Mouse (Mus musculus) gastrocnemius, adult 2 months (tissue): ENCODE measurements around the gene Cd3e. TPM values are rescaled to one million over a fixed set of nuclear protein-coding genes. Genes with fewer than 3 reads are reported as not detected.
"Not testable (repeated sequence)": the region's sequence is repeated elsewhere in the genome, so short reads cannot be mapped to it uniquely, and the experiment has no call there.

ENCODE experiments used
- DNase-seq: peaks from one replicate; pipeline ENCODE4 v3.0.0; 2022
- H3K27ac ChIP-seq: fragments of 200-600 bp; 2 replicates; pipeline ENCODE4 v1.8.1; 2022; ENCODE audit warnings: mild to moderate bottlenecking
- H3K4me3 ChIP-seq: fragments of 200-600 bp; 2 replicates; pipeline ENCODE4 v1.8.1; 2022; ENCODE audit warnings: mild to moderate bottlenecking, moderate library complexity
- CTCF ChIP-seq: fragments of 200-600 bp; IDR thresholded peaks from 2 replicates; pipeline ENCODE4 v1.8.1; 2022; ENCODE audit warnings: antibody characterized with exemption, mild to moderate bottlenecking, moderate library complexity
- intact Hi-C: fragments of 180-260 bp; cut with DNase I; formaldehyde crosslinking; loops from one replicate; pipeline ENCODE4 v1.15.1; 2025
- total RNA-seq, 2 experiments: library from RNA; stranded (reverse); gene quantifications; 2 replicates each; pipeline ENCODE4 v1.2.3; 2021

Gene Cd3e
- total RNA-seq, 2 experiments from 2014 or later: not detected

GRCm38 (mm10) chr9:44983001-44983400, 26.4 kb downstream of the Cd3e start:
- no peak overlapping the region for H3K27ac ChIP-seq
- no peak for DNase-seq
- no peak for TF ChIP-seq CTCF
- H3K4me3 ChIP-seq: no peak overlapping the region
- intact Hi-C loops: no loop called here

GRCm38 (mm10) chr9:44982531-44982930, 26.9 kb downstream of the Cd3e start:
- no peak for TF ChIP-seq CTCF
- Histone ChIP-seq H3K27ac (no peak overlapping the region), H3K4me3 (no peak overlapping the region)
- intact Hi-C loops: no loop called here
- DNase-seq: no peak

GRCm38 (mm10) chr9:44982081-44982480, 27.3 kb downstream of the Cd3e start:
- no peak overlapping the region for H3K4me3 ChIP-seq
- intact Hi-C loops: no loop called here
- no peak overlapping the region for H3K27ac ChIP-seq
- no peak for DNase-seq
- TF ChIP-seq CTCF: no peak

GRCm38 (mm10) chr9:44981676-44982075, 27.8 kb downstream of the Cd3e start, which contains the start of gene Cd3d:
Gene Cd3d (plus strand): TSS chr9:44981786.
- Histone ChIP-seq H3K27ac (no peak within 1 kb of the TSS), H3K4me3 (no peak within 1 kb of the TSS)
- no peak for DNase-seq
- intact Hi-C loops: no loop called here
- TF ChIP-seq CTCF: no peak

- no peak for TF ChIP-seq CTCF
- Histone ChIP-seq H3K4me3 (no peak overlapping the region), H3K27ac (no peak overlapping the region)
- intact Hi-C loops: no loop called here
- no peak for DNase-seq
Measured at GRCm38 (mm10) chr9:44981104-44981503, 28.3 kb downstream of the Cd3e start.

- no peak for TF ChIP-seq CTCF
- no peak within 1 kb of the TSS for H3K27ac ChIP-seq
Measured at GRCm38 (mm10) chr9:44980242-44980641, 29.2 kb downstream of the Cd3e start, which contains the start of gene Cd3g. Gene Cd3g (minus strand): TSS chr9:44980431.

GRCm38 (mm10) chr9:44979806-44980205, 29.6 kb downstream of the Cd3e start:
- Histone ChIP-seq H3K27ac (no peak overlapping the region), H3K4me3 (no peak overlapping the region)
- intact Hi-C loops: no loop called here
- DNase-seq: no peak
- no peak for TF ChIP-seq CTCF

More at GRCm38 (mm10) chr9:44980242-44980641, 29.2 kb downstream of the Cd3e start, which contains the start of gene Cd3g:
- no peak for DNase-seq
- no peak within 1 kb of the TSS for H3K4me3 ChIP-seq
- intact Hi-C loops: no loop called here

GRCm38 (mm10) chr9:44977813-44978212, 31.6 kb downstream of the Cd3e start:
- no peak for DNase-seq
- TF ChIP-seq CTCF: no peak
- no peak overlapping the region for H3K4me3 ChIP-seq
- intact Hi-C loops: no loop called here
- H3K27ac ChIP-seq: no peak overlapping the region

GRCm38 (mm10) chr9:44969450-44969849, 40.0 kb downstream of the Cd3e start:
- intact Hi-C loops: loop anchor here (5.0 kb wide), 1 partner anchor 47 kb away; the partner anchor contains the start of gene Atp5l
- no peak for DNase-seq
- no peak overlapping the region for H3K4me3 ChIP-seq
- no peak overlapping the region for H3K27ac ChIP-seq
- TF ChIP-seq CTCF: peak; percentile 44

- DNase-seq, H3K4me3 ChIP-seq, H3K27ac ChIP-seq: not testable (repeated sequence)
- intact Hi-C loops: loop anchor here (1.0 to 5.0 kb wide), 2 partner anchors 45 to 131 kb away; partner anchors contain the start of gene Atp5l
Measured at GRCm38 (mm10) chr9:44967763-44968162, 41.7 kb downstream of the Cd3e start.

GRCm38 (mm10) chr9:44966815-44967242, 42.6 kb downstream of the Cd3e start:
- Histone ChIP-seq H3K4me3 (no peak overlapping the region; the same call in 1 of the 2 replicates), H3K27ac (peak overlapping the region; percentile 98)
- peak; percentile 99 for TF ChIP-seq CTCF
- intact Hi-C loops: loop anchor here (1.0 to 5.0 kb wide), 2 partner anchors 45 to 131 kb away; partner anchors contain the start of gene Atp5l
- DNase-seq: peak; percentile 86

GRCm38 (mm10) chr9:44965833-44966466, 43.5 kb downstream of the Cd3e start:
- intact Hi-C loops: loop anchor here (5.0 kb wide), 1 partner anchor 44 kb away; the partner anchor contains the start of gene Atp5l
- Histone ChIP-seq H3K27ac (peak overlapping the region; percentile 98), H3K4me3 (peak overlapping the region; percentile 86)
- no peak for DNase-seq
- no peak for TF ChIP-seq CTCF

GRCm38 (mm10) chr9:44965126-44965832, 44.1 kb downstream of the Cd3e start, which contains the start of gene Ube4a:
Gene Ube4a (minus strand): TSS chr9:44965600.
- peak within 1 kb of the TSS; percentile 86 for H3K4me3 ChIP-seq
- H3K27ac ChIP-seq: peak within 1 kb of the TSS; percentile 98
- TF ChIP-seq CTCF: no peak
- intact Hi-C loops: loop anchor here (5.0 kb wide), 1 partner anchor 43 kb away; the partner anchor contains the start of gene Atp5l
- DNase-seq: peak; percentile 99
